Mouse (Mus musculus): Measurements from ENCODE around the gene Rorc. TPM values are rescaled to one million over a fixed set of nuclear protein-coding genes. Genes with fewer than 3 reads are reported as not detected.

Rorc gene
- total and polyA plus RNA-seq, 3 experiments: 0.47 to 1.2 (median 1.2) TPM

DNA sequence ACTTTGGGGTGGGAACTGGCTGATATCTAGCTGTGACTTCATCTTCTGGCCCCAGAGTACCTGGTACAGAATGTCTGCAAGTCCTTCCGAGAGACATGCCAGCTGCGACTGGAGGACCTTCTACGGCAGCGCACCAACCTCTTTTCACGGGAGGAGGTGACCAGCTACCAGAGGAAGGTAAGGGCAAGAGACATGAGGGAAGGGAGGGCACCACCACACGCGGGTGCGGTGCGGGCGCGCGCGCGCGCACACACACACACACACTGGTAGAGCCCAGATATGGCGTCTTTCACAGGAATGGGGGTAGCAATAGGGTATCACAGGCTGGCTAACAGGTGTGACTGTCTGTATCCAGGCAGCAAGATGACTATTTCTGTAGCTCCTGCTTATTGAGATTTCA is 16.8 kb downstream of the Rorc start:
- Histone ChIP-seq H3K4me3 (replicated peaks in 1 of 3; ENCODE audit: low read depth in 2 of 3, low read length in 2 of 3, poor library complexity in 1 of 3) (no peak overlapping the region), H3K4me2 (ENCODE audit: insufficient read depth, low read depth, poor library complexity, severe bottlenecking) (no peak overlapping the region), H3K9ac (ENCODE audit: insufficient read depth, low read depth) (no peak overlapping the region), H3K9me3 (replicated peaks; ENCODE audit: low read length) (no peaks in the 10 kb centered on the region), H3K4me1 (ENCODE audit: control insufficient read depth in 1 of 2, insufficient read depth in 2 of 2) (peaks cover 6 to 55% of the 10 kb centered on the region in 2 experiments), H3K27ac (ENCODE audit: insufficient read depth, low read depth) (no peak overlapping the region), H3K36me3 (replicated peaks in 1 of 2; ENCODE audit: control insufficient read depth in 1 of 2, insufficient read depth in 1 of 2, low read length in 1 of 2) (peaks cover 0 to 2% of the 10 kb centered on the region in 2 experiments), H3K79me2 (replicated peaks; ENCODE audit: control insufficient read depth, extremely low read depth, insufficient read depth, poor library complexity, severe bottlenecking) (no peaks in the 10 kb centered on the region), H3K27me3 (replicated peaks) (no peaks in the 10 kb centered on the region)
- TF ChIP-seq POLR2A (IDR thresholded peaks at IDR 0.05; ENCODE audit: low read depth, low read length) (no peak), POLR2AphosphoS2 (IDR thresholded peaks at IDR 0.05; ENCODE audit: low read depth, low read length) (no peak), EP300 (IDR thresholded peaks at IDR 0.05; ENCODE audit: low read length) (no peak), JUN (IDR thresholded peaks at IDR 0.05; ENCODE audit: insufficient read depth, low read depth, low read length) (no peak), HCFC1 (IDR thresholded peaks at IDR 0.05; ENCODE audit: low read depth, low read length) (no peak), NRF1 (IDR thresholded peaks at IDR 0.05; ENCODE audit: low read depth, low read length) (no peak)
- no peak for DNase-seq (ENCODE audit: extremely low read depth)
- in situ Hi-C loops (cut with MboI; ENCODE audit: low pct_ligation_motif_present, low pct_unique_long_range_greater_than_20kb, low sequenced_read_pairs) (no loop called here), dilution Hi-C loops (cut with MboI; ENCODE audit: extremely low pct_ligation_motif_present, extremely low pct_unique_long_range_greater_than_20kb, low sequenced_read_pairs) (no loop called here)

DNA sequence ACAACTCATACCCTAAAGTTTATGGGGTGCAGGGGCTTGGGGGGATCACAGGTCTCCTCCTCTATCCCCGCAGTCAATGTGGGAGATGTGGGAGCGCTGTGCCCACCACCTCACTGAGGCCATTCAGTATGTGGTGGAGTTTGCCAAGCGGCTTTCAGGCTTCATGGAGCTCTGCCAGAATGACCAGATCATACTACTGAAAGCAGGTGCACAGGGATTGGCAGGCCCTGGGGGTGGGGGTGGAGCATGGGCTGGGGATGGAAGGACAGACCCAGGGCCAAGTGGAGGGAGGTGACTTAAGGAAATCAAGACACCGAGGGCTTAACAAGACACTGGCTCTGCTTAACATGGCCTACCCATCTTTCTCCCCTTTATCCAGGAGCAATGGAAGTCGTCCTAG is 18.4 kb downstream of the Rorc start:
- dilution Hi-C loops (cut with MboI; ENCODE audit: extremely low pct_ligation_motif_present, extremely low pct_unique_long_range_greater_than_20kb, low sequenced_read_pairs): no loop called here
- no peak for TF ChIP-seq IRF4 (IDR thresholded peaks at IDR 0.05; ENCODE audit: low read depth, low read length)
- H3K4me3 ChIP-seq (replicated peaks in 1 of 3; ENCODE audit: low read depth in 2 of 3, low read length in 2 of 3, poor library complexity in 1 of 3): no peak overlapping the region
- H3K79me2 ChIP-seq (replicated peaks; ENCODE audit: control insufficient read depth, extremely low read depth, insufficient read depth, poor library complexity, severe bottlenecking): no peaks in the 10 kb centered on the region
- H3K4me1 ChIP-seq (ENCODE audit: control insufficient read depth in 1 of 2, insufficient read depth in 2 of 2): peaks cover 6 to 39% of the 10 kb centered on the region in 2 experiments
- H3K27ac ChIP-seq (ENCODE audit: insufficient read depth, low read depth): no peak overlapping the region
- H3K4me2 ChIP-seq (ENCODE audit: insufficient read depth, low read depth, poor library complexity, severe bottlenecking): no peak overlapping the region
- H3K36me3 ChIP-seq (replicated peaks in 1 of 2; ENCODE audit: control insufficient read depth in 1 of 2, insufficient read depth in 1 of 2, low read length in 1 of 2): peaks cover 0 to 2% of the 10 kb centered on the region in 2 experiments
- no peak for DNase-seq (ENCODE audit: extremely low read depth)
- H3K27me3 ChIP-seq (replicated peaks): no peaks in the 10 kb centered on the region
- in situ Hi-C loops (cut with MboI; ENCODE audit: low pct_ligation_motif_present, low pct_unique_long_range_greater_than_20kb, low sequenced_read_pairs): no loop called here
- no peaks in the 10 kb centered on the region for H3K9me3 ChIP-seq (replicated peaks; ENCODE audit: low read length)
- H3K9ac ChIP-seq (ENCODE audit: insufficient read depth, low read depth): no peak overlapping the region

DNA sequence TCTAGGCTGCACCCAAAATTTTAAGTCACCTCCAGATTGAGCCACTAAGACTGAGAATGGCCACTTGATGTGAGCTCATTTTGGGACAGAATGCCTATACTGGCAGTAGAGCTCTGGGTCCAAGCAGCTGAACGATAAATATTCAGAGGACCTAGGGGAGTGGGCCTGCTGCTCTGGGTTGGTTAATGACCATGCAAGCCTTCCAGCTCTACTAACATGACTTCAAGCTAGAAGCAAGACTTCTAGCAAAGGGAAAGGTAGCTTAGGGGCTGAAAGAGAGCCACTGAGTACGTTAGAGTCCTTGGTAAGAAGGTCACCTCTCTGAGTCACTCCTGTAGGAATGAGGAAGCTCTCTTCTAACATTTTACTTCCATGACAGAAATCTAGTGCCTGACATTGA is 19.5 kb downstream of the Rorc start:
- no peak for TF ChIP-seq POLR2AphosphoS2 (IDR thresholded peaks at IDR 0.05; ENCODE audit: low read depth, low read length)
- TF ChIP-seq CHD1 (IDR thresholded peaks at IDR 0.05; ENCODE audit: low read depth, low read length): no peak
- no peak for TF ChIP-seq NELFE (IDR thresholded peaks at IDR 0.05; ENCODE audit: low read depth, low read length)
- no peak for TF ChIP-seq GABPA (IDR thresholded peaks at IDR 0.05; ENCODE audit: insufficient replicate concordance, low read depth, low read length)
- Histone ChIP-seq H3K9me3 (replicated peaks; ENCODE audit: low read length) (no peaks in the 10 kb centered on the region), H3K36me3 (replicated peaks in 1 of 2; ENCODE audit: control insufficient read depth in 1 of 2, insufficient read depth in 1 of 2, low read length in 1 of 2) (peaks cover 0 to 2% of the 10 kb centered on the region in 2 experiments), H3K79me2 (replicated peaks; ENCODE audit: control insufficient read depth, extremely low read depth, insufficient read depth, poor library complexity, severe bottlenecking) (no peaks in the 10 kb centered on the region), H3K4me1 (ENCODE audit: control insufficient read depth in 1 of 2, insufficient read depth in 2 of 2) (peaks cover 6 to 28% of the 10 kb centered on the region in 2 experiments), H3K27me3 (replicated peaks) (no peaks in the 10 kb centered on the region), H3K4me2 (ENCODE audit: insufficient read depth, low read depth, poor library complexity, severe bottlenecking) (no peak overlapping the region), H3K4me3 (replicated peaks in 1 of 3; ENCODE audit: low read depth in 2 of 3, low read length in 2 of 3, poor library complexity in 1 of 3) (no peak overlapping the region), H3K27ac (ENCODE audit: insufficient read depth, low read depth) (no peak overlapping the region), H3K9ac (ENCODE audit: insufficient read depth, low read depth) (no peak overlapping the region)
- dilution Hi-C loops (cut with MboI; ENCODE audit: extremely low pct_ligation_motif_present, extremely low pct_unique_long_range_greater_than_20kb, low sequenced_read_pairs) (no loop called here), in situ Hi-C loops (cut with MboI; ENCODE audit: low pct_ligation_motif_present, low pct_unique_long_range_greater_than_20kb, low sequenced_read_pairs) (no loop called here)
- no peak for DNase-seq (ENCODE audit: extremely low read depth)
